Mouse (Mus musculus) small intestine, adult 2 months (tissue): ENCODE measurements around the gene Ccdc169.

Experiments used
- CTCF ChIP-seq: fragments of 200-500 bp; IDR thresholded peaks from 2 replicates; pipeline ENCODE4 v1.5.1; 2012; ENCODE audit warnings: low read depth, mild to moderate bottlenecking, control low read depth, inconsistent platforms, low read length, moderate library complexity, mixed read lengths; ENCODE audit not compliant: insufficient replicate concordance, insufficient read length; ENCODE audit errors: extremely low read depth
- POLR2A ChIP-seq: fragments of 200-500 bp; IDR thresholded peaks from 2 replicates; pipeline ENCODE4 v1.6.1; 2012; ENCODE audit warnings: low read depth, mild to moderate bottlenecking, control low read depth, inconsistent platforms, low read length, moderate library complexity

- TF ChIP-seq CTCF (no peak), POLR2A (no peak)
Measured at GRCm38 (mm10) chr3:55181766-55182165, 44.6 kb downstream of the Ccdc169 start, which contains the start of gene Sohlh2.
